Mouse (Mus musculus) ES-E14 (cell line): ENCODE data around the gene Rnf133.

ENCODE experiments used
- CHD2 ChIP-seq: IDR thresholded peaks from 2 replicates; pipeline ENCODE4 v1.6.1; 2014; ENCODE audit warnings: mild to moderate bottlenecking, low read depth, low read length, inconsistent platforms
- HCFC1 ChIP-seq: IDR thresholded peaks from 2 replicates; pipeline ENCODE4 v1.6.1; 2012; ENCODE audit warnings: low read length, inconsistent platforms, borderline replicate concordance; ENCODE audit not compliant: insufficient read depth
- MAFK ChIP-seq: IDR thresholded peaks from 2 replicates; pipeline ENCODE4 v1.6.1; 2014; ENCODE audit warnings: mild to moderate bottlenecking, low read depth, low read length, inconsistent platforms; ENCODE audit not compliant: insufficient read depth
- ZNF384 ChIP-seq: IDR thresholded peaks from 2 replicates; pipeline ENCODE4 v1.6.1; 2012; ENCODE audit warnings: low read depth, low read length, inconsistent platforms

DNA sequence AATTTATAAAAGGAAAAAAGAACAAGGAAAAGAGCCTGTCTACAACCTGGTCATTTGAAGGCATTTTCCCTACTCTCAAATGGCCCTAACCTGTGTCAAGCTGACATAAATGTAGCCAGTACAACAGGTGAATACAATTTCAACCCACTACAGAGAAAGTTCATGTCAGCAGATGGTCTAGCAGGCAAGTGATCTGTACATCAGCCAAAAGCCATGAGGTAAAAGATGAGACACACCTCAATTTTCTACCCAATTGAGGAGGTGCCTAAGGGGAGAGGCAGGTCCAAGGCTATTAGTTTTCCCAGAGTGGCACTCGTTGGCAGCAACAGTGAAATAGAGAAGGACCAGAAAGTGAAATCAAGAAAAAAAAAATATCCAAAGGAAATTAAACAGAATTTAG, 28.1 kb upstream of the Rnf133 start:
- TF ChIP-seq MAFK (no peak), ZNF384 (no peak), CHD2 (no peak), HCFC1 (no peak)
